Mouse (Mus musculus) liver, embryonic 14.5 days (tissue): Measurements from ENCODE around the gene Grm8.

ENCODE experiments used
- CTCF ChIP-seq: IDR thresholded peaks from 2 replicates; pipeline ENCODE4 v1.5.1; 2016; ENCODE audit warnings: antibody characterized with exemption, low read depth, control low read depth
- EP300 ChIP-seq: IDR thresholded peaks from 2 replicates; pipeline ENCODE4 v1.6.1; 2016; ENCODE audit warnings: antibody characterized with exemption, low read depth

GRCm38 (mm10) chr6:27348272-27348671, 786.7 kb downstream of the Grm8 start:
- TF ChIP-seq CTCF, result no peak
- TF ChIP-seq EP300, result no peak
